Mouse (Mus musculus) liver, embryonic 11.5 days (tissue): ENCODE data around the gene Kbtbd13. TPM values are rescaled to one million over a fixed set of nuclear protein-coding genes. Genes with fewer than 3 reads are reported as not detected.
"Not testable (repeated sequence)": the region's sequence is repeated elsewhere in the genome, so short reads cannot be mapped to it uniquely, and the experiment has no call there.

Source experiments
- ATAC-seq: fragments of 200-750 bp; cut with Nextera tagmentation; replicated peaks from 2 replicates; pipeline ENCODE4 v1.8.0; 2017; ENCODE audit warnings: moderate number of reproducible peaks, mild to moderate bottlenecking, moderate TSS enrichment, moderate library complexity; ENCODE audit not compliant: low FRiP score
- DNase-seq: peaks from one replicate; pipeline ENCODE4 v3.0.0-alpha.2; 2017; ENCODE audit warnings: low spot score
- H3K27ac ChIP-seq: fragments of 300-500 bp; sonication (generic); 2 replicates; pipeline ENCODE4 v1.5.1; 2014; ENCODE audit warnings: mild to moderate bottlenecking, low read depth, low read length, control low read depth
- H3K27me3 ChIP-seq: fragments of 300-500 bp; sonication (generic); replicated peaks from 2 replicates; pipeline ENCODE4 v1.6.1; 2014; ENCODE audit warnings: low read length, mixed read lengths; ENCODE audit not compliant: control insufficient read depth, insufficient read depth
- H3K36me3 ChIP-seq: fragments of 300-500 bp; sonication (generic); 2 replicates; pipeline ENCODE4 v1.6.1; 2014; ENCODE audit warnings: mild to moderate bottlenecking, low read length, moderate library complexity, mixed read lengths; ENCODE audit not compliant: control insufficient read depth, insufficient read depth
- H3K4me1 ChIP-seq: fragments of 300-500 bp; sonication (generic); replicated peaks from 2 replicates; pipeline ENCODE4 v1.6.1; 2014; ENCODE audit warnings: low read length, mixed read lengths; ENCODE audit not compliant: control insufficient read depth, insufficient read depth
- H3K4me2 ChIP-seq: fragments of 300-500 bp; sonication (generic); 2 replicates; pipeline ENCODE4 v1.6.1; 2014; ENCODE audit warnings: mild to moderate bottlenecking, control low read depth, moderate library complexity
- H3K4me3 ChIP-seq: fragments of 300-500 bp; sonication (generic); 2 replicates; pipeline ENCODE4 v1.5.1; 2014; ENCODE audit warnings: low read depth, low read length, control low read depth
- H3K9ac ChIP-seq: fragments of 300-500 bp; sonication (generic); 2 replicates; pipeline ENCODE4 v1.6.1; 2014; ENCODE audit warnings: low read depth, low read length, control low read depth
- H3K9me3 ChIP-seq: fragments of 300-500 bp; sonication (generic); 2 replicates; pipeline ENCODE4 v1.6.1; 2016; ENCODE audit warnings: low read length, inconsistent platforms, mixed read lengths; ENCODE audit not compliant: control insufficient read depth
- WGBS: fragments of 180-500 bp; shearing (Covaris S2); extraction: QIAGEN DNeasy Blood & Tissue Kit; methylation state at CpG from one replicate; pipeline ENCODE4 v1.1.7; 2014; 5-methylcytosine and 5-hydroxymethylcytosine counted together
- polyA plus RNA-seq: library from polyadenylated mRNA; unstranded; fragments of >200 nt; fragmentation: Nextera tagmentation; extraction: Ambion mirVana; gene quantifications from 2 replicates; pipeline ENCODE4 v1.2.1, GENCODE M21; 2014

Kbtbd13 gene
- polyA plus RNA-seq, 1 experiment from 2014 or later: 0.43 TPM

GRCm38 (mm10) chr9:65347112-65347850 is 44.2 kb downstream of the Kbtbd13 start:
- H3K27ac ChIP-seq: peak overlapping the region; percentile 95
- ATAC-seq (no peak), DNase-seq (no peak)
- H3K4me3 ChIP-seq: peak overlapping the region; percentile 83
- 36% methylated on average over 8 of the region's 8 CpGs for WGBS
- H3K36me3 ChIP-seq: no peaks in the 10 kb centered on the region
- no peaks in the 10 kb centered on the region for H3K27me3 ChIP-seq
- peak overlapping the region; percentile 95 for H3K9ac ChIP-seq
- peaks cover 17% of the 10 kb centered on the region for H3K4me1 ChIP-seq
- peaks cover 3% of the 10 kb centered on the region; the same call in 1 of the 2 replicates for H3K9me3 ChIP-seq
- peak overlapping the region; percentile 77 for H3K4me2 ChIP-seq

- ATAC-seq (peak; percentile 83), DNase-seq (peak; percentile 78)
- H3K4me3 ChIP-seq: peak overlapping the region; percentile 83
- no peaks in the 10 kb centered on the region for H3K27me3 ChIP-seq
- peak overlapping the region; percentile 95 for H3K27ac ChIP-seq
- peaks cover 3% of the 10 kb centered on the region; the same call in 1 of the 2 replicates for H3K9me3 ChIP-seq
- H3K9ac ChIP-seq: peak overlapping the region; percentile 95
- H3K4me2 ChIP-seq: peak overlapping the region; percentile 77
- H3K36me3 ChIP-seq: no peaks in the 10 kb centered on the region
- WGBS: under 1% methylated on average over 75 of the region's 77 CpGs
- H3K4me1 ChIP-seq: peaks cover 17% of the 10 kb centered on the region
These were observed 44.9 kb downstream of the Kbtbd13 start for GRCm38 (mm10) chr9:65346476-65347111.

GRCm38 (mm10) chr9:65345854-65346475 is 45.5 kb downstream of the Kbtbd13 start, which contains the start of gene Pdcd7:
Gene Pdcd7, plus strand, starts transcription at chr9:65346104.
- ATAC-seq (peak; percentile 93), DNase-seq (peak; percentile 96)
- no peaks in the 10 kb centered on the region for H3K36me3 ChIP-seq
- peaks cover 17% of the 10 kb centered on the region for H3K4me1 ChIP-seq
- peaks cover 3% of the 10 kb centered on the region; the same call in 1 of the 2 replicates for H3K9me3 ChIP-seq
- WGBS: under 1% methylated on average over 54 of the region's 59 CpGs
- H3K27ac ChIP-seq: peak within 1 kb of the TSS; percentile 95
- peak within 1 kb of the TSS; percentile 95 for H3K9ac ChIP-seq
- H3K4me3 ChIP-seq: peak within 1 kb of the TSS; percentile 83
- H3K4me2 ChIP-seq: peak within 1 kb of the TSS; percentile 77
- H3K27me3 ChIP-seq: no peaks in the 10 kb centered on the region

GRCm38 (mm10) chr9:65345439-65345838 is 46.0 kb downstream of the Kbtbd13 start:
- not testable (repeated sequence) for ATAC-seq, H3K9me3 ChIP-seq, H3K36me3 ChIP-seq, H3K27me3 ChIP-seq, DNase-seq
- Histone ChIP-seq H3K9ac (peak overlapping the region; percentile 95), H3K4me3 (peak overlapping the region; percentile 83), H3K27ac (peak overlapping the region; percentile 95), H3K4me1 (peaks cover 17% of the 10 kb centered on the region), H3K4me2 (peak overlapping the region; percentile 77)
- 71% methylated on average over 11 of the region's 11 CpGs for WGBS

GRCm38 (mm10) chr9:65340414-65340813 is 51.0 kb downstream of the Kbtbd13 start:
- Histone ChIP-seq H3K9ac (no peak overlapping the region), H3K9me3 (peaks cover 3% of the 10 kb centered on the region; the same call in 1 of the 2 replicates), H3K27me3 (no peaks in the 10 kb centered on the region), H3K4me2 (no peak overlapping the region), H3K4me3 (no peak overlapping the region), H3K36me3 (no peaks in the 10 kb centered on the region), H3K27ac (no peak overlapping the region), H3K4me1 (no peaks in the 10 kb centered on the region)
- ATAC-seq: no peak
- 86% methylated on average over 2 of the region's 2 CpGs for WGBS
- DNase-seq: no peak

DNA sequence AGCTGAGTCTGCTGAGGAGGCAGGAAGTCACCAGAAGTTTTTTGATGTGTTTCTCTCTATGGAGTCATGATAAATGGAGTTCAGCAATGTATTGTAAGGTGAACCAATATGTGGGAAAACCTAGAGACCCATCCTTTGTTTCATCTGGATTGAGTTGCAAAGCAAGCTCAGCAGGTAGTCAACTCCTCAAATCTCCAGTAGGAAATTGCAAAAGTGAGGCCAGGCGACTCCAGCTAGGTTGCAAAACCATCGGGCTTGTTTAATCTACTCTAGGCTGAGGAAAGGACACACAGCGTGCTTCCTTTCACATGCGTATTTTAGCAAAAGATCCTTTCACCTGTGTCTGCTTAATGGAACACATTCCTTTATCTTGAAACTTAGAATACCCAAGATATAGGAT is 52.3 kb downstream of the Kbtbd13 start:
- Histone ChIP-seq H3K4me2 (no peak overlapping the region), H3K4me1 (no peaks in the 10 kb centered on the region), H3K27ac (no peak overlapping the region), H3K4me3 (no peak overlapping the region), H3K27me3 (no peaks in the 10 kb centered on the region), H3K9me3 (no peaks in the 10 kb centered on the region), H3K36me3 (no peaks in the 10 kb centered on the region), H3K9ac (no peak overlapping the region)
- no peak for DNase-seq
- WGBS: 81% methylated on average over 4 of the region's 4 CpGs
- no peak for ATAC-seq

Other genes starting within 250 kb of the Kbtbd13 start
- 7.3 and 7.5 TPM in 2 replicates for gene Parp16, start 196.3 kb downstream of the Kbtbd13 start, polyA plus RNA-seq
- 0.07 and 0.12 TPM in 2 replicates for gene Cilp, start 126.5 kb downstream of the Kbtbd13 start, polyA plus RNA-seq
- gene Clpx, start 97.4 kb downstream of the Kbtbd13 start, polyA plus RNA-seq: 49.3 and 54.5 TPM in 2 replicates
- gene Pdcd7, start 45.5 kb downstream of the Kbtbd13 start, polyA plus RNA-seq: 10.5 and 10.6 TPM in 2 replicates
- gene Ubap1l, start 30.6 kb downstream of the Kbtbd13 start, polyA plus RNA-seq: 0.19 and 0.30 TPM in 2 replicates
- 1.4 TPM in 2 replicates for gene Rasl12, start 6.9 kb upstream of the Kbtbd13 start, polyA plus RNA-seq
- not detected in 2 replicates for gene Slc51b, start 31.3 kb upstream of the Kbtbd13 start, polyA plus RNA-seq
- gene Mtfmt, start 44.1 kb upstream of the Kbtbd13 start, polyA plus RNA-seq: 20.2 and 20.3 TPM in 2 replicates
- 54.7 and 64.9 TPM in 2 replicates for gene Spg21, start 69.3 kb upstream of the Kbtbd13 start, polyA plus RNA-seq
- gene Ankdd1a, start 128.5 kb upstream of the Kbtbd13 start, polyA plus RNA-seq: not detected in 2 replicates
- gene Plekho2, start 188.4 kb upstream of the Kbtbd13 start, polyA plus RNA-seq: 29.5 and 30.3 TPM in 2 replicates
- 16.4 and 18.0 TPM in 2 replicates for gene Pif1, start 195.5 kb upstream of the Kbtbd13 start, polyA plus RNA-seq
- 34.8 and 36.5 TPM in 2 replicates for gene Rbpms2, start 238.0 kb upstream of the Kbtbd13 start, polyA plus RNA-seq